Mouse (Mus musculus) central nervous system, embryonic 18 days (tissue): Measurements from ENCODE around the gene Slit1. TPM values are rescaled to one million over a fixed set of nuclear protein-coding genes. Genes with fewer than 3 reads are reported as not detected.

Experiments
- polyA plus RNA-seq: library from polyadenylated mRNA; depleted of rRNA; stranded (reverse); fragments of >200 nt; gene quantifications from 2 replicates; pipeline ENCODE4 v1.2.3, GENCODE M21; 2012; rRNA removed

Slit1 gene
- polyA plus RNA-seq: 24.2 and 29.8 TPM in 2 replicates

GRCm38 (mm10) chr19:41743396-41743795, at the start of gene Slit1:
Gene Slit1 (minus strand): TSS chr19:41743665.

GRCm38 (mm10) chr19:41581706-41582420, 161.6 kb downstream of the Slit1 start, which contains the start of gene Gm340:
Gene Gm340 (plus strand): TSS chr19:41582370.

Other genes starting within 250 kb of the Slit1 start
- gene Gm340, start 161.3 kb downstream of the Slit1 start, polyA plus RNA-seq: 2.0 and 2.3 TPM in 2 replicates
- gene Arhgap19, start 58.4 kb upstream of the Slit1 start, polyA plus RNA-seq: 5.0 and 6.1 TPM in 2 replicates
- 11.0 and 12.4 TPM in 2 replicates for gene Frat1, start 86.3 kb upstream of the Slit1 start, polyA plus RNA-seq
- gene Frat2, start 104.5 kb upstream of the Slit1 start, polyA plus RNA-seq: 12.0 and 13.9 TPM in 2 replicates
- 16.9 and 17.0 TPM in 2 replicates for gene Rrp12, start 152.5 kb upstream of the Slit1 start, polyA plus RNA-seq
- 459 and 467 TPM in 2 replicates for gene Pgam1, start 168.3 kb upstream of the Slit1 start, polyA plus RNA-seq
- 30.5 and 31.7 TPM in 2 replicates for gene Exosc1, start 189.8 kb upstream of the Slit1 start, polyA plus RNA-seq
- gene Zdhhc16, start 189.8 kb upstream of the Slit1 start, polyA plus RNA-seq: 93.7 and 94.8 TPM in 2 replicates
- gene Mms19, start 237.5 kb upstream of the Slit1 start, polyA plus RNA-seq: 65.4 and 70.2 TPM in 2 replicates
- 16.5 and 16.8 TPM in 2 replicates for gene Ubtd1, start 238.1 kb upstream of the Slit1 start, polyA plus RNA-seq